Mouse (Mus musculus) megakaryocyte, embryonic 14.5 days (primary cell): Measurements from ENCODE around the gene Lif.

Source experiments
- FLI1 ChIP-seq: IDR thresholded peaks from 2 replicates; pipeline ENCODE4 v1.6.1; 2012; ENCODE audit warnings: low read length, inconsistent platforms, mixed read lengths
- GATA1 ChIP-seq: IDR thresholded peaks from 3 replicates; pipeline ENCODE4 v1.6.1; 2012; ENCODE audit warnings: mixed read lengths, low read length, inconsistent platforms, borderline replicate concordance

GRCm38 (mm10) chr11:4305090-4305489, 47.7 kb downstream of the Lif start:
- TF ChIP-seq GATA1 = no peak
- TF ChIP-seq FLI1 = no peak
